Mouse (Mus musculus): Measurements from ENCODE around the gene Wfdc12.
"Not testable (repeated sequence)": the region's sequence is repeated elsewhere in the genome, so short reads cannot be mapped to it uniquely, and the experiment has no call there.

Gene Wfdc12

DNA sequence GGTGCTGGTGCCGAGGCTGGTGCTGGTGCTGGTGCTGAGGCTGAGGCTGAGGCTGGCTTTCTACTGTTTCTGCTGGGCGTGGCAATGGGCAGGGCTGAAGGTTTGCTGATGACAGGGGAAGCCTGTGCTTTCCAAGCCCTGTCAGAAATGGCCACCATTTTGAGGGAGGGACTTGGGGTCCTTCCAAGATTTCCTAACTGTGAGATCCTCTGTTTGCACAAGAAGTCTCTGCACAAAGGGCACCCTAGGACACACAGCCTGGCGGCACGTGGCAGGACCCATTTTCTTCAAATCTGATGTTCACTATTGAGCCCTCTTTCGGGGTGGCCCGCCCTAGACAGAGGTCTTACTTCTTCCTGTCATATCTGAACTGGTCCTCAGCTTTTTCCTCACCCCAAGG is at the start of gene Wfdc12:
TSS of gene Wfdc12 (minus strand) at position 33 of the 400 bp plus-strand sequence.
- DNase-seq, result no peak

DNA sequence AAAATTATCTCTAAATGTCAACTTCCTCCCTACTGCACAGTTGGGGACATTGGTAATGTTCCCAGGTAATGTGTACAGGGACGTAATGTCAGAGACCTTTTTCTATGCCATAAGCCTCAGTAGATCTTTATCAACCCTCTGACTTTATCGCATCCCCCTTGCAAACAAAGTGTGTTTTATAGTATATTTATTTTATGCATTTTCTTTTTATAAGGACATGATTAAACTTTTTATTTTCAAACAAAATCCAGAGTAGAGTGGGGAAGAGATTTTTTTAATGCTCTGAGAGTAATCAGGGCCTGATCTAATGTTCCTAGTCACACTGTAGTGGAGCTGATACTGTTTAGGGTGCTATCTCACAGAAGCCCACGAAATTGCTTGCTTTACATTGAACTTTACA is 48.0 kb upstream of the Wfdc12 start, which contains the start of gene Svs2:
TSS of gene Svs2 (minus strand) at position 101 of the 400 bp plus-strand sequence.
- DNase-seq, result no peak

DNA sequence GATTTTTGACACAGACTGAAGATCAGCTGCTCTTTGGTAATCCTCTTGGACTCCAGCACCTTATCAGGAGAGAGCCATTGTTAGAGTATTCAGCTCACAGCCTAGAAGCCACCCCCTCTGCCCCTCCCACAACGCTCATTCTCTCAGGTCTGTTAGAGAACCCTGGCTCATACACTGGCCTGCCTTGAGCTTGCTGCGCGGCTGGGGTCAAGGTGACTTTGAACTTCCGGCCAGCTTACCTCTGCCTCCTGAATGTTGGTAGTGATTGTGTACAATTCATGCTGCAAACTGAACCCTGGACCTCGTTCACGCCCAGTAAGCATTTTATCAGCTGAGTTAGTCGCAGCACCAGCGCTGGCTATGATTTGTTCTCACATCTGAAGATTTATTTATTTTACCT is 42.3 kb upstream of the Wfdc12 start:
- no peak for DNase-seq

DNA sequence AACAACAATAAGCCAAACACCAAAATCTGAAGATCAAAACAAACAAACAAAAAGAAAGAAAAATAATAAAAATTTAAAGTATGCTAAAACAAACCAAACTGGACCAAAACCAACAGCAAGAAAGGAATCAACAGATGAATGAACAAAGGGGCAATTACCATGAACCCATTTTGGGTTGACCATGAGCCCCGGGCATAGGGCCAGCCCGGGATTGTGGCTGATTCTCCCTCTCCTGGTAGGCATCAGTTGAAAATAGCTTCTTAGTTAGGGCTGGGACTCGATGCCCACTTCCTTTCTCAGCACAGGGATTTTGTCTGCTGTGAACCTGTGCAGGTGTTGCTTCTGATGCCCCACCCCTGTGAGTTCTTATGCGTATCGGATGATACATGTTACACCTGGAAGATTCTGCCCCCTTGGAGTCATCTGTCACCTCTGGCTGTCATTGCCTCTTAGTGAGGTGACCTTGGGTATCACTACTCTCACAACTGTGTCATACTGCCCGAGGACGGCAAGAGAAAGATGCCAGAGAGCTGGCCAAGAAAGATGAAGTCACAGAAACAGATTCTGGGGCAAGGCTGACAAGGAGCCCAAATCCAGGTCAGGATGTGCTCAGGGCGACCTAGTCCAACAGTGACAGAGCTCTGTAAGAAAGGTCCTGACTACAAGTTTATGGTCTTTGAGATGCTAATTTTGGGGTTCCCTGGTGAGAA is 38.1 kb upstream of the Wfdc12 start:
- DNase-seq, result no peak

DNA sequence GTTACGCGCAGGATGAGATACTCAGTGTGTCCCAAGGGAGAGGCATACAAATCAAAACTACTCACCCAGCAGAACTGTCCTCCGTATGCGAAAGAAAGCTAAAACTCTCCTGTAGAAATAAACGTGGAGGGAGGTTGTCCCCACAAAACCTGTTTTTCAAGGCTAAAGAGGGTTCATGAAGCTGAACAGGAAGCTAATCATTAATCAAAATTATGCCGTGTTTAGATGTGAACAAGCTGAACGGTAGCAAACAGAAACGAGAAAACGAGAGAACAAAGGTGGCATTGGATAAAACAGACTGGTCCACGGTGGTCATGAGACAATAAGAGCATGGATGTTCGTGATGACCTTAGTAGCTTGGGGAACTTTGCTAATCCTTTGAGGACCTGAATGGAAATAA is 31.1 kb upstream of the Wfdc12 start, which contains the start of gene Wfdc15b:
TSS of gene Wfdc15b (minus strand) at position 139 of the 400 bp plus-strand sequence.
- no peak for DNase-seq

DNA sequence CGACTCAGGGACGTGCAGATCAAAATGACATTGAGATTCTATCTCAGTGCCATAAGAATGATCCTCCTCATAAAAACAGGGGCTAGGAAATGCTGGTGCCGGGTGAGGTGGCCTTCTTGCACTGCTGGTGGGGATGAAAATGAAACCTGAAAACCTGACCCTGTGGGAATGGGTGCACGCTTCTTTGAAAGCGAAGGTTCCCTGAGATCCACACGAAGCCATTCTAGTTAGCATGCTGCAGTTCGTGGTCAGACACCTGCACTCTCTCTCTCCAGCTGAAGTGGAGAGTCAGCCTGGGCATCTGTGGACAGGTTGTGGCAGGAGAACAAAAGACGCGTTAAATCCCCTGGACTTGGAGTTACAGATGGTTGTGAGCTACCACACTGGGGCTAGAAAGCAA is 28.9 kb upstream of the Wfdc12 start:
- no peak for DNase-seq

DNA sequence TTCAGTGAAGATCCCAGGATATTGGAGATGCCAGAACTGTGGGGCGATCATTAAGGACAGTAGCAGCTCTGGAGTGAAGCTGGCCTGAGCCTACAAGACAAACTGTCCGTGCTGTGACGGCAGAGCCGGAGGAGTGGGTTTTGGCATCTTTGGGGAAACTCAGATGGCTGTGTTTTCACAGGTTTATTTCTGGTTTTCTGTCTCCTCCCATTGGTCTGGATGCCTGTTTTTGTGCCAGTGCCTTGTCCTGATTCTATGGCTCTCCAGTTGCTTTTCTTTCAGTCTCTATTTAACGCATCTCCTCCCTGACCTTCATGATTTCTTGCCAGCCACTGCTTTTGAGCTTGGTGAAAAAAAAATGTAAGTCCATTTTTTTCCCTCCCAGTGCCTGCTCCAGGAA is 22.3 kb upstream of the Wfdc12 start:
- no peak for DNase-seq

DNA sequence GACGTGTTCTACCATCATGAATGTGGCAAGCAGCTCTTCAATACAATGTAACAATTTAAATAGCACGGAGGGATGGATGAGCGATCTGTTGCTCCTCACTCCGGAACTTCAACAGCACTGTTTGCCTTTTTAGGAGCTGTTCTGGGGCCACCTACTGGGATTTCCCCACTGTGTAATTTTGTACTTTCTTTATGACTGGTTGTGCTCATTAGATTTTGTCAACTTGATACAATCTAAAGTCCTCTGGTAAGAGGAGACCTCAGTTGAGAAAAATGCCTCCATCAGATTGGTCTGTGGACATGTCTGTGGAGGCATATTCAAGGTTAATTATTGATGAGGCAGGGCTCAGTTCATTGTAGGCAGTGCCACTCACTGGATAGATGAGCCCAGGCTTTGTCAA is 20.5 kb upstream of the Wfdc12 start:
- no peak for DNase-seq

DNA sequence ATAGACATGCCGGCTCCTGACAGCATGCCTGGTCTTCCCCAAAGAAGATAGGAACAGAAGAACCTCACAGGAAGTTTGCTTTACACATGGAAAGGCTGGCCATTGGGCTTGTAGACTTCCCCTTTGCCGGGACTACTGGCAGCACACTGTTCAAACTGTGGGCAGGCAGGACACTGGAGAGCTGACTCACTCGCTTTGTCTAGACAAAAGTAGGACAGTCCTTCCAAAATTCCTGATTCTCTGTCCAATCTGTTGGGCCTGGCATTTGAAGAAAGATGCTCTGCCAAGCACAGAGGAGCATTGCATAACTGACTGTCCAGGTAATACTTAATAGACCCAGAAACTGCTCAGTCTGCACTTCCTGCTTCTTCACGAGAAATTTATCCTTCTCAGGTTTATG is 16.3 kb upstream of the Wfdc12 start:
- no peak for DNase-seq

DNA sequence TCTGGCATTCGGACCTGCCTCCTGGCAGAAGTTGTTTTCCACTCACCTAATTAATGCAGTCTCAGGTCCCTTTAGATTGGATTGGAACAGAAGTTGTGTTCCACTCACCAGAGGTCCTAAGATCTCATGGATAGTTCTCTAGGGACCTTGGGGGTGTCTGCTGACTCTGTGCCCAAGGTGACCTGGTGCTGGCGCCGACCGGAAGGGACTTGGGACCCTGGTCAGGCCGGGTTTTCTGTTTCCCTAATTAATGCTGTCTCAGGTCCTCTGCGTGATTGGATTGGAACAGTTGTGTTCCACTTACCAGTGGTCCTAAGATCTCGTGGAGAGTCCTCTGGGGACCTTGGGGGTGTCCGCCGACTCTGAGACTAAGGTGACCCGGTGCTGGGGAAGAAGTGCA is 15.6 kb upstream of the Wfdc12 start:
- DNase-seq, result not testable (repeated sequence)

DNA sequence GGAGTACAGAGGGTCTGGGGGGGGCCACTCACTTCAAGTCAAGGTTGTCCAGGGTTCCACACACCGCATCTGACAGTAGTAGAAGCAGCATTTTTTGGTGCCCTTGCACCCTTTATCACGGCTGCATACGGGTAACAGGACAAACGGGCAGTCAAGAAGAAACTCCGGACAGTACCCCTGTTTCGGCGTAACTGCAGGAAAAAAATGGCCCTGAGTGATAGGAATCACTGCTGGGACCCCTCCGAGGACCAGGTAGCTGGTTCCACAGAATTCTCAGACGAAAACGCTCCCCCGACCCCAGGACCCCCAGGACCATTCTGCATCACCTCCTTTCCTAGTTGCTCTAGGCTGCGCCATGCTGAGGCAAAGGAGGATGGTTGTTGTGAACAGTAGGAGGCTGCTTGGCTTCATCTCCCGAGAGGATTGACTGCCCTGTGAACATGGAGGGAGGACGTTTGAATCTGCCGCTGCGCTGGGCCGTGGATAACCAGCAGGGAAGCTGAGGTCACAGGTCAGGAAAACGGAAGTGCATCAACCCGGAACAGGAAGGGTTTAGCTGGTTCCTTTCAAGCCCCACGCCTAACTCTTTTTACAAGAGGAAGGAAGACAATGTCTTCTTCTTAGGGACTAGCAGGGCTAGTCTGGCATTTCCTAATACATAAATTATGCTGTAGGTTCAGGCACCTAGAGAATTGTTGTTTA is 9.4 kb upstream of the Wfdc12 start, which contains the start of gene Wfdc15a:
TSS of gene Wfdc15a (minus strand) at position 505 of the 702 bp plus-strand sequence.
- no peak for DNase-seq

DNA sequence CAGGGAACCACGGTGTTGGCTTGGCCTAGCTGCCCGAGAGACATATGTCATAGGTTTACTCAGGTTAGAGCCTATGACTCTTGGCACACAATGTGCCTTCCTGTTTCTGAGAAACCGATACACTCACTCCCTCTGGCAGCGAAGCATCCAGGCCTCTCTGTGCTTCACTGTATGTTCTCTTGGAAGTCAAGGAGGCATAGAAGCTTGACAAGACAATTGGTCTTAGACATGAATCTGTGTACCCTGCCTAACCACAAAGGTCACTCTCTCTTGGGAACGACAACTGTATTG is 6.2 kb upstream of the Wfdc12 start:
- no peak for DNase-seq

DNA sequence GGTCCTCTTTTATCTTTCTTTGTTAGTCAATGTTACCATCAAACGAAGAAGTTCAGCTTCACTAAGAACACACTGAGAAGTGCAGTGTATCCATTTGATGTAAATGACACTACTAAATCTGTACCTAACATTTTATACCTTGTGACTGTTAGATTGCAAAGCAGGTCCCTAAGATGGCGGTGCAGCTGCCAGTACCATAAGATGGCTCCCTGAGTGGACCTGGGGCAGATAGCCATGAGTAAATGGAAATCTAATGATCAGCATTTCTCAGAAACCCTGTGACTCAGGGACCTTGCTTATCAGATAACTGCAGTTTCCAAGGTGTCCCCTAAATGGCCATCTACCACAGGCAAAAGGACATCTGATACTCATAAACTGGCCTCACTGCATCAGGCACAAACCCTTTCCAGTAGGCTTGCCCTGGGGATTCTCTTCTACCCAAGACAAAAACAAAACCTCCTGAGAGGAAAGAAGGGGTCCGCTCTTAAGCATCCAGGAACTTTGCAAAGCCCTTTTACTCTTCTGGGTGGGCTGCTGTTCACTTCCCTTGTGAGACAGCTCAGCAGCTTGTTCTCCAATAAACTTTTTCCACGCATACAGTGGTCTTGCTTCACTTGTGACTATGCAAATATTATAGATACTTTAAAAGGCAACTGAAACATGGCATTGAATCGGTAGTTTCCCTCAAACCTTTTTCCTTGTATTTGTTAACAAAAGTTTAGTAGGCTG is 5.7 kb upstream of the Wfdc12 start:
- DNase-seq, result no peak

DNA sequence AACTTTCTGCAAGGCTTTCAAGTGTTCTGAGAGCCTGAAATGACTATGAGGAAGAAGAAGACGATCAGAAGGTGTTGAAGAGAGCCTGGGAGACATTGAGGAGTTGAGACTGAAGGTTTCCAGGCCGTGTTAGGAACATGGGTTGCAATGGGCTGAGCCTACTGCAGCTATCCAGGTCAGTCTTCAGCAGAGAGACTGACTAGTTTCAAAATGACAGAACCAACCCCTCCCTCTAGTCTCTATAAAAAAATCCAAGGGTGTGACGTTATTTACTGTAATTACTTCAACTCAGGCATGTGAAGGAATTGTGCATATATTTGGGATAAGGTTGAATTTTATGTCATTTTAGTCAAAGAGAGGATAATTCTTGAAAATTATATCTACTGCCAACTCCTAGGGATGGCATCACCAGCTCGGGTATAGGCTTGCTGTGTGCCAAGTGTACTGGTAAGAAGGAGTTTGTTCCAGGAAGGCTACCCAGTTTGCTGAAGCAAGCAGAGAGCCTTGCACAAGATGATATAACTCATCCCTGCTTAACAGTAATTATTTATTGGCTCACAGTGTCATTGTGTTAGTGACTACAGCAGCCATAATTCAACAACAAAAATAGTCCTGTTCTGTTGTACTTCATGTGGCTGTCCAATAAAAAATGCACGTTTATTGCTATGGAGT is 4.7 kb upstream of the Wfdc12 start:
- DNase-seq, result no peak

DNA sequence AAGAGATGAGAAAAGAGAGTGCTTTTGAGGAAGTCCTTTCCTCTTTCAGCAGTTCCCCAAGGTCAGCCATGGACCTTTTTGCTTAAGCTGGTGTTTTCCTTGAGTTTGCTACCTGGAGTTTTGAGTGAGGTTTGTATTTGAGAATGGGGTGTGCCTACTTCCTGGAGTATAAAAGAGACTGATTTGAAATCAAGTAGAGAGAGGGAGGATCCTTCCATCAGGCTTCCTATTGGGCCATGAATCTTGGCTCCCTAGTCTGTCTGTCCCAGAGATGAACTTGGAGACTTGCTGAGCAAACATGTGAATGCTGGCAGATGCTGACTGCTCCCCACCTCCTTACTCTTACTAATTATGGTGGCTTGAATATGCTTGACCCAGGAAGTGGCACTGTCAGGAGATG is 1.9 kb upstream of the Wfdc12 start:
- no peak for DNase-seq

DNA sequence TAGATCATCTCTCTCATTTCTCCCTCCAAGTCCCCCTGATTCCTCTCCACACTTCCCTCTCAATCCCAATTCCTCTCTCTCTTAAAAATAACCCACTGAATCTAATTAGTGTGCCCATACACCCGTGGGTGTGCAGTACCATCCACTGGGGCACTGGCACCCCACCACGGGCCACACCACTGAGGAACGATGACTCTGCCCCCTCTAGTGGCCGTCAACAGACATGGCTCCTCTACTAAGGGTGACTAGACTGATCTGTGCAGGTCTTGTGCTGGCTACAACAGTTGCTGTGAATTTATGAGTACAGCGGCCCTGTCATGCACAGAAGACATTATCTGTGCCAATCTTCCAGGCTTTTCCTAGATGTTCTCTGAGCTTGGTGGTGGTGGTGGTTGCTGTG is 1.7 kb downstream of the Wfdc12 start:
- no peak for DNase-seq

DNA sequence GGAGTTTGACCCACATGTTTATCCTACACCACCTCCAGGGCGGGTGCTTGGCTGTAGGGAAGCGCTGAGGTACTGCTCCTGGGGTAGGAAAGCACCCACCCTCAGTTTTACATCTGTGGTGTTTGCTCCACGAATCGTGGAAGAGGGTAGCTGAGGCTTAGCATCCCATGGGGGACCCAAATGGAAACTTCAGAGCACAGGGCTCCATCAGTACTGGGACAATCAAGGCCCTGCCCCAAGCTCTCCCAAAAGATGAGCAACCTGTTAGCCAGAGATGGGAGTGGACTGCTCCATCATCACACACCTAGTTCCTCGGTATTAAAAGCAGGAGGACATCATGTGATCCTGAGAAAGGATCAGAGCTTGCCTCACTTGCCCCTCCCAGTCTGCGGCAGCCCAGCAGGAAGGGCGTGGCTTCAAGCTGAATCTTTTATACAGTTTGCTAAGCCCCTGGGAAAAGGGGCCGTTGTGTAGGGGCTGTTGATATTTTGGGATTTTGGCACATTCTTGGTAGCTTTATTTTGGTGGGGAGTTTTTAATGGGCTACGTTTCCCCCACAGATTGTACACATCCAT is 6.2 kb downstream of the Wfdc12 start:
- no peak for DNase-seq

DNA sequence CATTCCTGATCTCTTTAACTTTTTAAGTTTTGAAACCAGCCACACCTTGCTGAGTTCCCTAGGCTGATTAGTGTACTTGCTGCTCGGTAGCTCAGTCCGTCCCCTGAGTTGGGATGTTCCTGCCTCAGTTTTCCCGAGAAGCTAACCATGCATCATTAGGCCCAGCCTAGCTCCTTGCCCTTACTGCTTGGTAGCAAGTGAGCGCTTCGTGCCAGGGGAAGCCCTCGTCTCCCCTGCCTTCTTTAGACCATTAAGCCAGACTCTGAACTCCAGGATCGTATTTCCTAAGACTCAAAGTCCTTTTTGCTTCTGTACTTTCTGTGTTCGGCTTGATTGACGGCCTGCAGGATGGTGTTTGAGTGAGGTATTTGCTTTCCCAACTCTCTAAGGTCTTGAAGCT is 7.1 kb downstream of the Wfdc12 start:
- DNase-seq, result no peak

DNA sequence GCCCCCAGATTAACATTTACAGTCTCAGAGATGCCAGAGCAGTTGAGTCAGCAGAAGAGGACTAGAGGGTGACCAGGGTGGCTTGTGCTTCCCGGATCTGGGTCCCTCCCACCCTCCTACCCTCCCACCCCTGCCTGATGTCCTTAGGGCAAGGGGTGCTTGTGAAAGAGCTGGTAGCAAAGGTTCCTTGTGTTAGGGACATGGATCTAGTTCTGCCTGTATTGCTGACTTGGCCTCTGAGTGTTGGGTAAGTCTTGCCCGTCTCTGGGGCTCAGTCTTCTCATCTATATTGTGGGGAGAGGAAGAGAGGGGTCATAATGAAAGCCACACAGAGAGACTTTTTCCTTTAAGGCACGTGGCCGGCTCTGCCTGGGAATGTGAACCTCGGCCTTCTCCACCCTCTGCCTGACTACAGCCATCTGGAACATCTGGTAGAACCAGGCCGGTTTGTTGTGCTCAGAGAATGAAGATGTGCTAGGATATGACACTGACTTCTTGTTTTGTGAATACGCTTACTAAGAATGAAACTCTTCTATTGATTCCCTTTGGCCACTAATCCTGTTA is 7.6 kb downstream of the Wfdc12 start, which contains the start of gene Wfdc5:
TSS of gene Wfdc5 (minus strand) at position 51 of the 564 bp plus-strand sequence.
- no peak for DNase-seq

DNA sequence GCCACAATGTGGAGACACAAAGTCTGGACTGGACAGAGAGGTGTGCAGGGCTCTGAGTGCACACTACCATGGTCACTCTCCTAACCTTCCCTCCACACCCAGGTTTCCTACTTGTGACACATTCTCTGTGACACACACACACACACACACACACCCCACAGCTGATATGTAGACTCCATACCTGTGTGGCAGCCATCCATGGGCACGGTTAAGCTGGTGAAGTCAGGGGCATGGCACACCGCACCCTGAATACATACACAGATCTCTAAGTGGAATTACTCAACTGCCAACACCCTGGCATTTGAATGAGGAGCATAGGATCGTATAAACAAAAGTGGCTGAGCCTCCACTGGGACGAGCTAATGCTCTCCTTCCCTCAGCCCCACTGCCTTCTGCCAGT is 9.6 kb downstream of the Wfdc12 start:
- DNase-seq, result no peak

DNA sequence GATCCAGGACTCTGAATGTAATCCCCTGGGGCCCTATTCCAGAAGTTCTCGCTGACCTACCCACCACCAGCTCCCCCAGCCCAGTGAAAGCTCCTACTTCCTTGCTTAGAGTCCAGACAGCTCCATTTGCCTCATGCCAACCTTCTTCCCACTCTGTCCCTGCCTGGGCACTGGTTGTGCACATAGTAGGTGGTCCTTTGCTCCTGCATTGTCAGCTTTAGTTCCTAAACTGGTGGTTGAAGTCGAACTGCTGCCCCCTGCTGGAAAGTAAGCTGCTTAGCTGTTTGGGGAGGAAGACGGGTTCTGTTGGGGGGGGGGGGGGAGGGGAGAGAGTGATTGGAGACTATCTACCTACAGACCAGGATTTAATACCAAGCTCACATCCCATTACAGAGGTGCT is 10.3 kb downstream of the Wfdc12 start:
- DNase-seq, result no peak

DNA sequence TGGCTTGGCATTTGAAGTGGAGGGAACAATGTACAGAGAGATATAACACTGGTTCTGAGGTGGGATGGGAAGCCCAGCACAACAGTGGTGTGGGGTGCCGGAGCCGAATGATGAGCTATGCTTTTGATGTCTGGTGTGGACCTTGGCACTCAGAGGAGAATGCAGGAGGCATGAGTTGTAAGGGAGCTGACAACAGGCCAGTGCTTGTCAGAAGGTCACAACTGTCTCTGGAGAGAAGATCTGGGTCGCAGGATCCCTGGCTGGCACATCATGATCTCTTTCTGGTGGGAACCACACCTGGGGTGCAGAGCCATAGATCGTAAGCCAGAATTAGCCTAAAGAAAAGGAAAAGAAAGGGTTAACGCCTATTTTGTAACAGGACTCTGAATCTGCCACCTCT is 12.6 kb downstream of the Wfdc12 start:
- no peak for DNase-seq

DNA sequence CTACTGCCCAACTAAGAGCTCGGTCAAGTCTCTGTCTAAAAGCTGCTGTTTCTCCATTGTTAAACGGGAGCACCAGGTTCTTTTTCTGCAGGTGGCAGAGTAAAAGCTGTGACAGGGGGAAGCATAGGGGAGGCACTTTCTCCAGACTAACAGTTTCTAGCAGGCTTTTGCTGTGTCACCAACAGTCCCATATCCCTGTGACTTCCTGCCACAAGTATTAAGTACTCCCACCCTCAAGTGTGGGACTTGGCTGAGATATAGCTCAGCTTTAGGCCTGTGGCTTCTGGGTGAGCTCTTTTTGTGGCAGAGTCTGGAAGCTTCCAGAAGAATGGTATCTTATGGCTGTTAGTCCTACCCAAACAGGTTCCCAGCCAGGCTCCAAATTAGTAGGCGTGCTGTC is 14.6 kb downstream of the Wfdc12 start:
- DNase-seq, result no peak

Data from layer of hippocampus, adult 9-11 months (tissue).